Mouse (Mus musculus) forebrain, embryonic 16.5 days (tissue): ENCODE data around the gene Slamf7. TPM values are rescaled to one million over a fixed set of nuclear protein-coding genes. Genes with fewer than 3 reads are reported as not detected.

Experiments used
- ATAC-seq: fragments of 200-750 bp; cut with Nextera tagmentation; 2 replicates; pipeline ENCODE4 v1.8.0; 2017; ENCODE audit warnings: mild to moderate bottlenecking, moderate library complexity
- H3K27ac ChIP-seq: fragments of 300-500 bp; sonication (generic); 2 replicates; pipeline ENCODE4 v1.5.1; 2014; ENCODE audit warnings: low read length, control low read depth
- H3K27me3 ChIP-seq: fragments of 300-500 bp; sonication (generic); replicated peaks from 2 replicates; pipeline ENCODE4 v1.6.1; 2014; ENCODE audit warnings: low read length; ENCODE audit not compliant: control insufficient read depth, insufficient read depth
- H3K36me3 ChIP-seq: fragments of 300-500 bp; sonication (generic); 2 replicates; pipeline ENCODE4 v1.6.1; 2014; ENCODE audit not compliant: control insufficient read depth, insufficient read depth
- H3K4me1 ChIP-seq: fragments of 300-500 bp; sonication (generic); replicated peaks from 2 replicates; pipeline ENCODE4 v1.6.1; 2014; ENCODE audit warnings: low read length; ENCODE audit not compliant: control insufficient read depth, insufficient read depth
- H3K4me2 ChIP-seq: fragments of 300-500 bp; sonication (generic); 2 replicates; pipeline ENCODE4 v1.6.1; 2014; ENCODE audit warnings: mild to moderate bottlenecking, low read length, control low read depth
- H3K4me3 ChIP-seq: fragments of 300-500 bp; sonication (generic); replicated peaks from 2 replicates; pipeline ENCODE4 v1.5.1; 2014; ENCODE audit warnings: mild to moderate bottlenecking, low read length, control low read depth
- H3K9ac ChIP-seq: fragments of 300-500 bp; sonication (generic); replicated peaks from 2 replicates; pipeline ENCODE4 v1.6.1; 2014; ENCODE audit warnings: low read depth, low read length, control low read depth
- H3K9me3 ChIP-seq: fragments of 300-500 bp; sonication (generic); 2 replicates; pipeline ENCODE4 v1.6.1; 2016; ENCODE audit warnings: low read length; ENCODE audit not compliant: control insufficient read depth
- WGBS: fragments of 180-500 bp; shearing (Covaris S2); extraction: QIAGEN DNeasy Blood & Tissue Kit; methylation state at CpG from one replicate; pipeline ENCODE4 v1.1.7; 2014; 5-methylcytosine and 5-hydroxymethylcytosine counted together
- microRNA-seq: library from miRNA; unstranded; fragments of <30 nt; microRNA quantifications from one replicate; pipeline ENCODE4, GENCODE M21; 2017
- polyA plus RNA-seq: library from polyadenylated mRNA; unstranded; fragments of >200 nt; fragmentation: Nextera tagmentation; extraction: Ambion mirVana; gene quantifications from 2 replicates; pipeline ENCODE4 v1.2.1, GENCODE M21; 2015

The Slamf7 gene
- polyA plus RNA-seq, 1 experiment from 2014 or later = not detected

DNA sequence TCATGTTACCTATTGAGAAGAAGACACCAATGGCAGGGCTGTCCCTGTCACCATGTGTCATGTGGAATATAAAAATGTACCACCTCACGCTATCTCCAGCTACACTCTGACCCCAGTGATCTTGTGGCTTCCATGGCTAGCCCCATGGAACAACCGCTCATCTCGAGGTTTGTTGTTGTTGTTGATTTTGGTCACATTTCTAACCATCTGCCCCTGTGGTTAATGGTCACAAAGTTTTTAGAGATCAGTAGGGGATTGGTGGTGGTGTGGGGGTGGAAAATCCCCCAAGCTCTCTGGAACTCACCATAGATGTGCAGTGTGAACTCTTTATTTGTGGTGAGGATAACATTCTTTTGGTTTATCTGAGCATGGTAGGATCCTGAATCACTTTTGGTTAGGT lies 48.1 kb downstream of the Slamf7 start:
- Histone ChIP-seq H3K4me2 (no peak overlapping the region), H3K27me3 (no peaks in the 10 kb centered on the region), H3K9ac (no peak overlapping the region), H3K9me3 (no peaks in the 10 kb centered on the region), H3K4me1 (no peaks in the 10 kb centered on the region), H3K36me3 (no peaks in the 10 kb centered on the region), H3K4me3 (no peak overlapping the region), H3K27ac (no peak overlapping the region)
- no peak for ATAC-seq
- WGBS = 91% methylated on average over 3 of the region's 3 CpGs

DNA sequence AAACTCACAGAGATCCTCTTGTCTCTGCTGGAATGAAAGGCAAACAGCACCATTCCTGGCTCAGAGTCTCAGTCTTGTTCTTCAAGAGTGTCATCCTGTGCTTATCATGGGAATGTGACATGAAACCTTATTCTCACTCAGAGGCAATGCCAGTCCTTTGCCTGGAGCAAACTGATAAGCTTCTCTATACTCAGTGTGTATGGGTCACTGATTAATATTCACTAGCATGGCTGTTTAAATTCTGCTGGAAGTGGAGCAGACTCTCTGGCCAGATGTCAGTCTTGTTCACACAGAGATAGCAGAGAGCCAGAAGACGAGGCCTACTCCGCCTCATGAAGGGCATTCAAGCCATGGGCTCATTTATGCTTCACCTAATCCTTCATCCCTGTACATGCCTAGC lies 68.3 kb downstream of the Slamf7 start:
- no peaks in the 10 kb centered on the region for H3K27me3 ChIP-seq
- no peaks in the 10 kb centered on the region for H3K36me3 ChIP-seq
- no peak overlapping the region for H3K4me3 ChIP-seq
- ATAC-seq = no peak
- no peaks in the 10 kb centered on the region for H3K4me1 ChIP-seq
- WGBS = 84% methylated on average over 2 of the region's 2 CpGs
- no peak overlapping the region for H3K4me2 ChIP-seq
- H3K9me3 ChIP-seq = no peaks in the 10 kb centered on the region
- no peak overlapping the region for H3K27ac ChIP-seq
- no peak overlapping the region for H3K9ac ChIP-seq

Small RNA genes within 50 kb of the gene (microRNA-seq; reads per million reads assigned to microRNA genes)
- not detected for gene Mir7683

Other genes with a start within 250 kb of the Slamf7 start
- gene Usf1, start 241.7 kb downstream of the Slamf7 start, polyA plus RNA-seq = 207 and 226 TPM in 2 replicates
- gene Tstd1, start 234.2 kb downstream of the Slamf7 start, polyA plus RNA-seq = 10.1 and 11.4 TPM in 2 replicates
- 7.8 and 10.2 TPM in 2 replicates for gene F11r, start 215.5 kb downstream of the Slamf7 start, polyA plus RNA-seq
- 32.6 and 33.2 TPM in 2 replicates for gene Alyref2, start 149.6 kb downstream of the Slamf7 start, polyA plus RNA-seq
- not detected in 2 replicates for gene Itln1, start 117.7 kb downstream of the Slamf7 start, polyA plus RNA-seq
- gene Cd244a, start 93.8 kb downstream of the Slamf7 start, polyA plus RNA-seq = not detected in 2 replicates
- gene Ly9, start 45.6 kb downstream of the Slamf7 start, polyA plus RNA-seq = 0.20 TPM in 1 of 2 replicates, not detected in the other
- gene Cd48, start 29.0 kb upstream of the Slamf7 start, polyA plus RNA-seq = 0.49 and 1.2 TPM in 2 replicates
- gene Slamf1, start 114.1 kb upstream of the Slamf7 start, polyA plus RNA-seq = 0.10 and 0.24 TPM in 2 replicates
- 0.82 and 0.86 TPM in 2 replicates for gene Cd84, start 186.7 kb upstream of the Slamf7 start, polyA plus RNA-seq
- gene Gm10521, start 242.6 kb upstream of the Slamf7 start, polyA plus RNA-seq = not detected in 2 replicates